Mouse (Mus musculus): ENCODE measurements around the gene Rnf183. TPM values are rescaled to one million over a fixed set of nuclear protein-coding genes. Genes with fewer than 3 reads are reported as not detected.
A peak's percentile ranks its signal among the peaks of the same experiment; 100 is the strongest.
"Not testable (repeated sequence)": the region's sequence is repeated elsewhere in the genome, so short reads cannot be mapped to it uniquely, and the experiment has no call there.

Rnf183 gene
- polyA plus RNA-seq (2014; fragmentation: Nextera tagmentation; extraction: Ambion mirVana): not detected in 2 replicates

GRCm38 (mm10) chr4:62435081-62435480, at the start of gene Rnf183:
TSS of gene Rnf183 (minus strand) at chr4:62435252.
- Histone ChIP-seq H3K36me3 (ENCODE audit: control insufficient read depth, insufficient read depth, low read length) (no peaks in the 10 kb centered on the region), H3K9ac (ENCODE audit: low read length) (no peak within 1 kb of the TSS), H3K27ac (replicated peaks in 1 of 2; ENCODE audit: control insufficient read depth in 1 of 2, insufficient read depth in 1 of 2, low read depth in 2 of 2, low read length in 2 of 2) (no peak within 1 kb of the TSS), H3K27me3 (ENCODE audit: control insufficient read depth, insufficient read depth, low read length) (no peaks in the 10 kb centered on the region), H3K9me3 (ENCODE audit: control insufficient read depth, low read length) (no peaks in the 10 kb centered on the region), H3K4me2 (ENCODE audit: low read length) (no peak within 1 kb of the TSS), H3K4me3 (ENCODE audit: control insufficient read depth in 1 of 2, insufficient read depth in 1 of 2, low read depth in 1 of 2, low read length in 2 of 2) (no peak within 1 kb of the TSS), H3K4me1 (ENCODE audit: control insufficient read depth in 2 of 2, insufficient read depth in 2 of 2, low read length in 2 of 2) (no peaks in the 10 kb centered on the region)
- ATAC-seq (ENCODE audit: insufficient number of reproducible peaks, insufficient read depth, low FRiP score, low read depth): no peak
- WGBS: 79% methylated on average over 6 of the region's 6 CpGs

- Histone ChIP-seq H3K27ac (replicated peaks in 1 of 2; ENCODE audit: control insufficient read depth in 1 of 2, insufficient read depth in 1 of 2, low read depth in 2 of 2, low read length in 2 of 2) (no peak overlapping the region), H3K4me1 (ENCODE audit: control insufficient read depth in 2 of 2, insufficient read depth in 2 of 2, low read length in 2 of 2) (peaks cover 0 to 7% of the 10 kb centered on the region in 2 experiments; a peak in 3 of 4 replicates), H3K9me3 (ENCODE audit: control insufficient read depth, low read length) (no peaks in the 10 kb centered on the region), H3K4me2 (ENCODE audit: low read length) (0 out of 2 replicates have a peak overlapping the region, but pooled peaks have one; percentile 92), H3K9ac (ENCODE audit: low read length) (no peak overlapping the region), H3K27me3 (ENCODE audit: control insufficient read depth, insufficient read depth, low read length) (no peaks in the 10 kb centered on the region), H3K4me3 (ENCODE audit: control insufficient read depth in 1 of 2, insufficient read depth in 1 of 2, low read depth in 1 of 2, low read length in 2 of 2) (no peak overlapping the region), H3K36me3 (ENCODE audit: control insufficient read depth, insufficient read depth, low read length) (no peaks in the 10 kb centered on the region)
- 36% methylated on average over 10 of the region's 10 CpGs for WGBS
- ATAC-seq (ENCODE audit: insufficient number of reproducible peaks, insufficient read depth, low FRiP score, low read depth): no peak
Measured at GRCm38 (mm10) chr4:62480709-62481605, 45.9 kb upstream of the Rnf183 start.

GRCm38 (mm10) chr4:62479937-62480708, 45.1 kb upstream of the Rnf183 start, which contains the start of gene Bspry:
TSS of gene Bspry (plus strand) at chr4:62480053.
- H3K4me2 ChIP-seq (ENCODE audit: low read length): peak within 1 kb of the TSS; percentile 92
- WGBS: 2% methylated on average over 70 of the region's 71 CpGs
- peak within 1 kb of the TSS; percentile 41 to 51 for H3K4me3 ChIP-seq (ENCODE audit: control insufficient read depth in 1 of 2, insufficient read depth in 1 of 2, low read depth in 1 of 2, low read length in 2 of 2)
- H3K36me3 ChIP-seq (ENCODE audit: control insufficient read depth, insufficient read depth, low read length): no peaks in the 10 kb centered on the region
- peak within 1 kb of the TSS; percentile 38; the same call in 1 of the 2 replicates for H3K9ac ChIP-seq (ENCODE audit: low read length)
- H3K4me1 ChIP-seq (ENCODE audit: control insufficient read depth in 2 of 2, insufficient read depth in 2 of 2, low read length in 2 of 2): peaks cover 0 to 7% of the 10 kb centered on the region in 2 experiments; a peak in 3 of 4 replicates
- no peaks in the 10 kb centered on the region for H3K27me3 ChIP-seq (ENCODE audit: control insufficient read depth, insufficient read depth, low read length)
- no peak within 1 kb of the TSS for H3K27ac ChIP-seq (replicated peaks in 1 of 2; ENCODE audit: control insufficient read depth in 1 of 2, insufficient read depth in 1 of 2, low read depth in 2 of 2, low read length in 2 of 2)
- H3K9me3 ChIP-seq (ENCODE audit: control insufficient read depth, low read length): no peaks in the 10 kb centered on the region
- peak; percentile 35 for ATAC-seq (ENCODE audit: insufficient number of reproducible peaks, insufficient read depth, low FRiP score, low read depth)

- ATAC-seq (ENCODE audit: insufficient number of reproducible peaks, insufficient read depth, low FRiP score, low read depth); H3K27me3 ChIP-seq (ENCODE audit: control insufficient read depth, insufficient read depth, low read length); H3K9ac ChIP-seq (ENCODE audit: low read length); H3K9me3 ChIP-seq (ENCODE audit: control insufficient read depth, low read length); H3K4me1 ChIP-seq (ENCODE audit: control insufficient read depth in 2 of 2, insufficient read depth in 2 of 2, low read length in 2 of 2); H3K27ac ChIP-seq (replicated peaks in 1 of 2; ENCODE audit: control insufficient read depth in 1 of 2, insufficient read depth in 1 of 2, low read depth in 2 of 2, low read length in 2 of 2); H3K36me3 ChIP-seq (ENCODE audit: control insufficient read depth, insufficient read depth, low read length): not testable (repeated sequence)
- Histone ChIP-seq H3K4me2 (ENCODE audit: low read length) (peak overlapping the region; percentile 92), H3K4me3 (ENCODE audit: control insufficient read depth in 1 of 2, insufficient read depth in 1 of 2, low read depth in 1 of 2, low read length in 2 of 2) (peak overlapping the region; percentile 41 to 51)
- WGBS: 13% methylated on average over 11 of the region's 11 CpGs
Measured at GRCm38 (mm10) chr4:62479593-62479936, 44.5 kb upstream of the Rnf183 start.

GRCm38 (mm10) chr4:62477542-62478244, 42.6 kb upstream of the Rnf183 start:
- H3K4me3 ChIP-seq (ENCODE audit: control insufficient read depth in 1 of 2, insufficient read depth in 1 of 2, low read depth in 1 of 2, low read length in 2 of 2): no peak overlapping the region
- peaks cover 0 to 7% of the 10 kb centered on the region in 2 experiments; a peak in 3 of 4 replicates for H3K4me1 ChIP-seq (ENCODE audit: control insufficient read depth in 2 of 2, insufficient read depth in 2 of 2, low read length in 2 of 2)
- no peaks in the 10 kb centered on the region for H3K27me3 ChIP-seq (ENCODE audit: control insufficient read depth, insufficient read depth, low read length)
- H3K4me2 ChIP-seq (ENCODE audit: low read length): no peak overlapping the region
- H3K9me3 ChIP-seq (ENCODE audit: control insufficient read depth, low read length): no peaks in the 10 kb centered on the region
- H3K9ac ChIP-seq (ENCODE audit: low read length): no peak overlapping the region
- H3K27ac ChIP-seq (replicated peaks in 1 of 2; ENCODE audit: control insufficient read depth in 1 of 2, insufficient read depth in 1 of 2, low read depth in 2 of 2, low read length in 2 of 2): no peak overlapping the region
- no peak for ATAC-seq (ENCODE audit: insufficient number of reproducible peaks, insufficient read depth, low FRiP score, low read depth)
- no peaks in the 10 kb centered on the region for H3K36me3 ChIP-seq (ENCODE audit: control insufficient read depth, insufficient read depth, low read length)
- WGBS: 73% methylated on average over 6 of the region's 6 CpGs

- Histone ChIP-seq H3K4me3 (ENCODE audit: control insufficient read depth in 1 of 2, insufficient read depth in 1 of 2, low read depth in 1 of 2, low read length in 2 of 2) (no peak overlapping the region), H3K9me3 (ENCODE audit: control insufficient read depth, low read length) (no peaks in the 10 kb centered on the region), H3K4me1 (ENCODE audit: control insufficient read depth in 2 of 2, insufficient read depth in 2 of 2, low read length in 2 of 2) (peaks cover 0 to 7% of the 10 kb centered on the region in 2 experiments; a peak in 3 of 4 replicates), H3K27ac (replicated peaks in 1 of 2; ENCODE audit: control insufficient read depth in 1 of 2, insufficient read depth in 1 of 2, low read depth in 2 of 2, low read length in 2 of 2) (no peak overlapping the region), H3K4me2 (ENCODE audit: low read length) (no peak overlapping the region), H3K9ac (ENCODE audit: low read length) (no peak overlapping the region), H3K27me3 (ENCODE audit: control insufficient read depth, insufficient read depth, low read length) (no peaks in the 10 kb centered on the region), H3K36me3 (ENCODE audit: control insufficient read depth, insufficient read depth, low read length) (no peaks in the 10 kb centered on the region)
- no peak for ATAC-seq (ENCODE audit: insufficient number of reproducible peaks, insufficient read depth, low FRiP score, low read depth)
- 86% methylated on average over 6 of the region's 6 CpGs for WGBS
Measured at GRCm38 (mm10) chr4:62475793-62476192, 40.7 kb upstream of the Rnf183 start.

- H3K36me3 ChIP-seq (ENCODE audit: control insufficient read depth, insufficient read depth, low read length): no peaks in the 10 kb centered on the region
- H3K9ac ChIP-seq (ENCODE audit: low read length): no peak overlapping the region
- H3K4me3 ChIP-seq (ENCODE audit: control insufficient read depth in 1 of 2, insufficient read depth in 1 of 2, low read depth in 1 of 2, low read length in 2 of 2): no peak overlapping the region
- no peak overlapping the region for H3K27ac ChIP-seq (replicated peaks in 1 of 2; ENCODE audit: control insufficient read depth in 1 of 2, insufficient read depth in 1 of 2, low read depth in 2 of 2, low read length in 2 of 2)
- no peak for ATAC-seq (ENCODE audit: insufficient number of reproducible peaks, insufficient read depth, low FRiP score, low read depth)
- H3K4me2 ChIP-seq (ENCODE audit: low read length): no peak overlapping the region
- peaks cover 0 to 7% of the 10 kb centered on the region in 2 experiments; a peak in 3 of 4 replicates for H3K4me1 ChIP-seq (ENCODE audit: control insufficient read depth in 2 of 2, insufficient read depth in 2 of 2, low read length in 2 of 2)
- H3K27me3 ChIP-seq (ENCODE audit: control insufficient read depth, insufficient read depth, low read length): no peaks in the 10 kb centered on the region
- H3K9me3 ChIP-seq (ENCODE audit: control insufficient read depth, low read length): no peaks in the 10 kb centered on the region
- WGBS: 69% methylated on average over 2 of the region's 2 CpGs
Measured at GRCm38 (mm10) chr4:62475131-62475530, 40.1 kb upstream of the Rnf183 start.

Data from heart, embryonic 14.5 days (tissue).